Comparison of ENCODE assay signal across 8 mouse cellular contexts in the genomic region with DNA sequence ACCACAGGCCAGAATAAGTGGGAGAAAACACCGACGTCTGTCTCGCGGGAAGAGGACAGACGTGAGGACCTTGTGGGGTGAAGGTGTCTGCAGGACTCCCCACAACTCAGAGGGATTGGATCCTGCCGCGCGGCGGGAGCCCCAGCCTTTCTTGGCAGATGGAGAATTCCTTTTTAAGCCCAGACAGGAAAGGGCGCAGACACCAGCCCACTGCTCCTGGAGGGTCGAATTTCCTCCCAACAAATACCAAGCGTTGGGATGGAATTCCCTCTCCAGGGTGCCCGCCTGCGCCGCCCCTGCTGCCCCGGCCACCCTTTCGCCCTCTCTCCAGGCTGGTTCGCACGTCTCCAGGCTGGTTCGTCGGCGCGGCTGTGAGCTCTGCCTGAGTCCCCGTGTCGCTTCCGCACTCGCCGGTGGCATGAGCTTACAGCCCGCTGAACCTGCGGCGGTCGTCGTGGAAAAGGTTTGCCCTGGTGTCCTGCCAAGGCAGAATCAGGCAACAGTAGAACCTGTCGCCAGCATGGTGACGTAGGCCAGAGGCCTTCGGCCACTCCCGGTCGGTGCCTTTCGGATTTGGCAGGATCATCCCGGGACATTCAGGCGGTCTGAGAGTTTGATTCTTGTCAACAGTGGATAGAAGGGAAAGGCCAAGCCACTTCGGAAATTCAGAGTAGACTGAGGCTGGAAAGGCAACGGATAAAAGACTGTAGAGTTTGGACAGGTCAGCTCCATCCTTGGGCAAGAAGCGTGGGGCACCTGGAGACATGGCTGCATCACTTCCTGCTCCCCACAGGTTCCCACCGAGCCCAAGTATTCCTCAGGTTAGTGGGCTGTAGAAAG. TPM values are rescaled to one million over a fixed set of nuclear protein-coding genes. Genes with fewer than 3 reads are reported as not detected.
A peak's percentile ranks its signal among the peaks of the same experiment; 100 is the strongest.
DNase-seq lines count a peak whose midpoint lies in the region; ATAC-seq and TF ChIP-seq lines count a peak whose summit lies in the region.

No protein-coding gene starts in this region.

- H3K36me3 ChIP-seq in kidney, embryonic 16.5 days (ENCODE audit: insufficient read depth, low read length) = no peaks in the 10 kb centered on the region
- H3K36me3 ChIP-seq in hindbrain, embryonic 15.5 days = no peaks in the 10 kb centered on the region
- H3K36me3 ChIP-seq in midbrain, postnatal 0 days (ENCODE audit: insufficient read depth, low read length) = no peaks in the 10 kb centered on the region

- DNase-seq in kidney, adult 8-10 months = no peak
- DNase-seq in embryo, embryonic 11 days = peak; percentile 72
- DNase-seq in midbrain, postnatal 0 days (ENCODE audit: low spot score) = no peak
- DNase-seq in Muller cell, postnatal 12 days (ENCODE audit: inconsistent ontology term) = no peak
- no peak for DNase-seq in spleen, adult 18-20 months
- no peak for DNase-seq in left cerebral cortex, postnatal 25 days (ENCODE audit: low spot score in 2 of 2)

- H3K4me1 ChIP-seq in kidney, embryonic 16.5 days (ENCODE audit: insufficient read depth, low read length) = peaks cover 9% of the 10 kb centered on the region
- H3K4me1 ChIP-seq in hindbrain, embryonic 15.5 days (replicated peaks) = peaks cover 7% of the 10 kb centered on the region; the same call in 1 of the 2 replicates
- H3K4me1 ChIP-seq in midbrain, postnatal 0 days (ENCODE audit: insufficient read depth, low read length) = no peaks in the 10 kb centered on the region

- intact Hi-C loops in left cerebral cortex, postnatal 25 days (cut with DNase I) = no loop called here

- H3K27me3 ChIP-seq in kidney, embryonic 16.5 days (ENCODE audit: insufficient read depth, low read length) = peaks cover 54% of the 10 kb centered on the region
- H3K27me3 ChIP-seq in hindbrain, embryonic 15.5 days = peaks cover 89% of the 10 kb centered on the region
- peaks cover 59% of the 10 kb centered on the region for H3K27me3 ChIP-seq in midbrain, postnatal 0 days (ENCODE audit: insufficient read depth, low read length)

- H3K9ac ChIP-seq in kidney, embryonic 16.5 days (replicated peaks; ENCODE audit: low read length) = peak overlapping the region; percentile 29; the same call in 1 of the 2 replicates
- no peak overlapping the region for H3K9ac ChIP-seq in hindbrain, embryonic 15.5 days
- H3K9ac ChIP-seq in midbrain, postnatal 0 days (replicated peaks; ENCODE audit: low read length, poor library complexity, severe bottlenecking) = no peak overlapping the region

- no peak for TF ChIP-seq CTCF in midbrain, postnatal 0 days (IDR thresholded peaks at IDR 0.05)

- peak overlapping the region; percentile 67 for H3K4me2 ChIP-seq in kidney, embryonic 16.5 days (replicated peaks; ENCODE audit: low read depth, low read length)
- peak overlapping the region; percentile 42 for H3K4me2 ChIP-seq in hindbrain, embryonic 15.5 days
- H3K4me2 ChIP-seq in midbrain, postnatal 0 days (ENCODE audit: low read depth, low read length, poor library complexity, severe bottlenecking) = peak overlapping the region; percentile 26

- no peak overlapping the region for H3K27ac ChIP-seq in kidney, embryonic 16.5 days (ENCODE audit: low read length)
- H3K27ac ChIP-seq in hindbrain, embryonic 15.5 days (replicated peaks) = no peak overlapping the region
- no peak overlapping the region for H3K27ac ChIP-seq in midbrain, postnatal 0 days (ENCODE audit: low read depth, low read length)

- peak overlapping the region; percentile 41 for H3K4me3 ChIP-seq in kidney, embryonic 16.5 days (ENCODE audit: low read length)
- peak overlapping the region; percentile 10; the same call in 1 of the 2 replicates for H3K4me3 ChIP-seq in hindbrain, embryonic 15.5 days
- peak overlapping the region; percentile 15; the same call in 1 of the 2 replicates for H3K4me3 ChIP-seq in midbrain, postnatal 0 days (ENCODE audit: low read depth, low read length)

- 3% methylated on average over 45 of the region's 45 CpGs for WGBS in kidney, embryonic 16.5 days
- WGBS in hindbrain, embryonic 15.5 days = 3% methylated on average over 45 of the region's 45 CpGs
- WGBS in midbrain, postnatal 0 days = 2% methylated on average over 45 of the region's 45 CpGs

- no peaks in the 10 kb centered on the region for H3K9me3 ChIP-seq in kidney, embryonic 16.5 days (ENCODE audit: low read length)
- no peaks in the 10 kb centered on the region for H3K9me3 ChIP-seq in hindbrain, embryonic 15.5 days
- no peaks in the 10 kb centered on the region for H3K9me3 ChIP-seq in midbrain, postnatal 0 days (ENCODE audit: low read length)

- peak; percentile 61 for ATAC-seq in kidney, embryonic 16.5 days (ENCODE audit: low FRiP score, low TSS enrichment)
- ATAC-seq in hindbrain, embryonic 15.5 days (ENCODE audit: low FRiP score, low read depth) = no peak
- ATAC-seq in midbrain, postnatal 0 days (ENCODE audit: low FRiP score) = no peak

RNA-seq across cellular contexts. Expression of gene Evx1, which starts 22.1 kb away (rescaled TPM):
- not detected in 2 replicates for polyA plus RNA-seq in kidney, embryonic 16.5 days (2015; fragmentation: Nextera tagmentation; extraction: Ambion mirVana)
- 2.7 and 3.8 TPM in 2 replicates for polyA plus RNA-seq in hindbrain, embryonic 15.5 days (2015; fragmentation: Nextera tagmentation; extraction: Ambion mirVana)
- 1.0 and 2.2 TPM in 2 replicates for total RNA-seq in midbrain, postnatal 0 days (2014; rRNA removed)
- polyA plus RNA-seq in midbrain, postnatal 0 days (2015; fragmentation: Nextera tagmentation; extraction: Ambion mirVana) = 0.85 and 1.0 TPM in 2 replicates
- total RNA-seq in left cerebral cortex, postnatal 25 days (2021) = not detected

RNA-seq across cellular contexts. Expression of gene Hoxa13, which starts 30.6 kb away (rescaled TPM):
- polyA plus RNA-seq in kidney, embryonic 16.5 days (2015; fragmentation: Nextera tagmentation; extraction: Ambion mirVana) = 0.15 TPM in 2 replicates
- polyA plus RNA-seq in hindbrain, embryonic 15.5 days (2015; fragmentation: Nextera tagmentation; extraction: Ambion mirVana) = 0.07 TPM in 1 of 2 replicates, not detected in the other
- not detected in 2 replicates for total RNA-seq in midbrain, postnatal 0 days (2014; rRNA removed)
- not detected in 2 replicates for polyA plus RNA-seq in midbrain, postnatal 0 days (2015; fragmentation: Nextera tagmentation; extraction: Ambion mirVana)
- total RNA-seq in left cerebral cortex, postnatal 25 days (2021) = not detected

RNA-seq across cellular contexts. Expression of gene Hoxa11, which starts 45.6 kb away (rescaled TPM):
- polyA plus RNA-seq in kidney, embryonic 16.5 days (2015; fragmentation: Nextera tagmentation; extraction: Ambion mirVana) = 27.9 and 31.8 TPM in 2 replicates
- polyA plus RNA-seq in hindbrain, embryonic 15.5 days (2015; fragmentation: Nextera tagmentation; extraction: Ambion mirVana) = not detected in 2 replicates
- total RNA-seq in midbrain, postnatal 0 days (2014; rRNA removed) = not detected in 2 replicates
- polyA plus RNA-seq in midbrain, postnatal 0 days (2015; fragmentation: Nextera tagmentation; extraction: Ambion mirVana) = not detected in 2 replicates
- total RNA-seq in left cerebral cortex, postnatal 25 days (2021) = not detected

RNA-seq across cellular contexts. Expression of gene Hoxa10, which starts 50.6 kb away (rescaled TPM):
- polyA plus RNA-seq in kidney, embryonic 16.5 days (2015; fragmentation: Nextera tagmentation; extraction: Ambion mirVana) = 147 and 154 TPM in 2 replicates
- 0.28 and 0.40 TPM in 2 replicates for polyA plus RNA-seq in hindbrain, embryonic 15.5 days (2015; fragmentation: Nextera tagmentation; extraction: Ambion mirVana)
- total RNA-seq in midbrain, postnatal 0 days (2014; rRNA removed) = not detected in 2 replicates
- polyA plus RNA-seq in midbrain, postnatal 0 days (2015; fragmentation: Nextera tagmentation; extraction: Ambion mirVana) = not detected in 2 replicates
- total RNA-seq in left cerebral cortex, postnatal 25 days (2021) = not detected

Comparison
In these comparisons a context has a peak if more than half of its experiments do, and no peak if none do; other contexts are left out.
1. RNA of gene Hoxa11, which starts 45.6 kb away (polyA plus RNA-seq): 27.9 to 31.8 TPM in kidney, embryonic 16.5 days; not detected in hindbrain, embryonic 15.5 days and not detected in midbrain, postnatal 0 days; every median in the first group is over 10 times any median in the second.
2. Peak in every context shown above with its lines, with median percentiles within 50 percentile points of each other: H3K4me2 ChIP-seq and H3K4me3 ChIP-seq.